ENCODE assay signal across 20 mouse cellular contexts in genomic region chr1:21031650-21032049, GRCm38 (mm10). TPM values are rescaled to one million over a fixed set of nuclear protein-coding genes. Genes with fewer than 3 reads are reported as not detected.
DNase-seq lines count a peak whose midpoint lies in the region; ATAC-seq lines count a peak whose summit lies in the region.
"Had no signal": no experiment of that assay in that cellular context is flagged by ENCODE, and none has a peak within 500 bp of the region (broad histone marks: within the 10 kb centered on the region; RNA-seq: fewer than 3 reads in every experiment).

No protein-coding gene starts in this region.

- DNase-seq in testis, postnatal 10 days (ENCODE audit: low spot score), result peak; percentile 9
- no peak for DNase-seq in testis, postnatal 14 days (ENCODE audit: low spot score)
- DNase-seq in embryo, embryonic 10 days (ENCODE audit: low spot score), result no peak
- no peak for DNase-seq in yolk sac, embryonic 10.5 days (ENCODE audit: low spot score)
- DNase-seq: adrenal gland, postnatal 10 days; adrenal gland, postnatal 36 days; cerebellum, adult 18-20 months; cerebellum, adult 9-10 months; cerebellum, postnatal 14 days; embryo, embryonic 11 days; gastrocnemius, postnatal 10 days; gastrocnemius, postnatal 36 days; heart, adult 18-20 months; heart, postnatal 14 days; heart, postnatal 4 days had no signal

- peak; percentile 70 for ATAC-seq in granulocyte monocyte progenitor cell, adult 5-6 weeks (replicated peaks; ENCODE audit: poor library complexity, severe bottlenecking)
- peak; percentile 77 for ATAC-seq in megakaryocyte progenitor cell, adult 5-6 weeks (replicated peaks; ENCODE audit: poor library complexity)
- ATAC-seq: activated CD4-positive, CD25-positive, alpha-beta regulatory T cell, adult 4 months; forebrain, embryonic 13.5 days; forebrain, embryonic 16.5 days had no signal

RNA-seq across cellular contexts. Expression of gene Tram2, which starts 47.4 kb away (rescaled TPM):
- 8.9 and 9.3 TPM in 2 replicates for total RNA-seq in granulocyte monocyte progenitor cell, adult 5-6 weeks (2014; fragmentation: Nextera tagmentation)
- 2.2 and 4.0 TPM in 2 replicates for total RNA-seq in granulocyte monocyte progenitor cell, adult 5-6 weeks (2017)
- 8.9 and 10.5 TPM in 2 replicates for total RNA-seq in megakaryocyte progenitor cell, adult 5-6 weeks (2015)
- 1.5 and 1.6 TPM in 2 replicates for total RNA-seq in megakaryocyte progenitor cell, adult 5-6 weeks (2017)
